Mouse (Mus musculus) CH12.LX (cell line): ENCODE data around the gene Epb41l5.

Experiments used
- GABPA ChIP-seq: IDR thresholded peaks from 2 replicates; pipeline ENCODE4 v1.6.1; 2012; ENCODE audit warnings: low read depth, low read length, improper control_type of control experiment, inconsistent platforms; ENCODE audit not compliant: insufficient replicate concordance
- POLR2A ChIP-seq: IDR thresholded peaks from 2 replicates; pipeline ENCODE4 v1.6.1; 2011; ENCODE audit warnings: low read depth, mild to moderate bottlenecking, improper control_type of control experiment, low read length
- RCOR1 ChIP-seq: conservative IDR thresholded peaks from 2 replicates; pipeline ENCODE4 v1.6.1; 2012; ENCODE audit warnings: low read depth, mild to moderate bottlenecking, inconsistent platforms, low read length, improper control_type of control experiment
- ZMIZ1 ChIP-seq: IDR thresholded peaks from 2 replicates; pipeline ENCODE4 v1.6.1; 2012; ENCODE audit warnings: low read depth, mild to moderate bottlenecking, inconsistent platforms, low read length, improper control_type of control experiment

GRCm38 (mm10) chr1:119530941-119531340 is 117.9 kb downstream of the Epb41l5 start:
- TF ChIP-seq ZMIZ1 (no peak), GABPA (no peak), POLR2A (no peak), RCOR1 (no peak)
